Mouse (Mus musculus) neural tube, embryonic 14.5 days (tissue): Measurements from ENCODE around the gene Abr. TPM values are rescaled to one million over a fixed set of nuclear protein-coding genes. Genes with fewer than 3 reads are reported as not detected.

ENCODE experiments used
- ATAC-seq: fragments of 200-750 bp; cut with Nextera tagmentation; 2 replicates; pipeline ENCODE4 v1.8.0; 2017; ENCODE audit warnings: low read depth, mild to moderate bottlenecking, moderate TSS enrichment, moderate library complexity
- H3K27ac ChIP-seq: fragments of 300-500 bp; sonication (generic); 2 replicates; pipeline ENCODE4 v1.5.1; 2014; ENCODE audit warnings: low read depth, mild to moderate bottlenecking, control low read depth, low read length, moderate library complexity, mixed read lengths
- H3K27me3 ChIP-seq: fragments of 300-500 bp; sonication (generic); 2 replicates; pipeline ENCODE4 v1.6.1; 2014; ENCODE audit warnings: low read length; ENCODE audit not compliant: control insufficient read depth, insufficient read depth
- H3K36me3 ChIP-seq: fragments of 300-500 bp; sonication (generic); 2 replicates; pipeline ENCODE4 v1.6.1; 2014; ENCODE audit warnings: low read length, mixed read lengths; ENCODE audit not compliant: control insufficient read depth, insufficient read depth
- H3K4me1 ChIP-seq: fragments of 300-500 bp; sonication (generic); 2 replicates; pipeline ENCODE4 v1.6.1; 2014; ENCODE audit warnings: low read length; ENCODE audit not compliant: control insufficient read depth, insufficient read depth
- H3K4me2 ChIP-seq: fragments of 300-500 bp; sonication (generic); 2 replicates; pipeline ENCODE4 v1.6.1; 2014; ENCODE audit warnings: mild to moderate bottlenecking, low read depth, low read length, control low read depth
- H3K4me3 ChIP-seq: fragments of 300-500 bp; sonication (generic); 2 replicates; pipeline ENCODE4 v1.5.1; 2014; ENCODE audit warnings: low read depth, low read length, control low read depth, mixed read lengths
- H3K9ac ChIP-seq: fragments of 300-500 bp; sonication (generic); replicated peaks from 2 replicates; pipeline ENCODE4 v1.6.1; 2014; ENCODE audit warnings: low read depth, mild to moderate bottlenecking, control low read depth, low read length, mixed read lengths
- H3K9me3 ChIP-seq: fragments of 300-500 bp; sonication (generic); 2 replicates; pipeline ENCODE4 v1.6.1; 2016; ENCODE audit warnings: low read length; ENCODE audit not compliant: control insufficient read depth
- WGBS: fragments of 180-500 bp; shearing (Covaris S2); extraction: QIAGEN DNeasy Blood & Tissue Kit; methylation state at CpG from one replicate; pipeline ENCODE4 v1.1.7; 2014; 5-methylcytosine and 5-hydroxymethylcytosine counted together
- polyA plus RNA-seq: library from polyadenylated mRNA; unstranded; fragments of >200 nt; fragmentation: Nextera tagmentation; extraction: Ambion mirVana; gene quantifications from 2 replicates; pipeline ENCODE4 v1.2.1, GENCODE M21; 2014

The Abr gene
- polyA plus RNA-seq, 1 experiment from 2014 or later = 99.2 TPM

GRCm38 (mm10) chr11:76650862-76651560 is 28.9 kb upstream of the Abr start:
- Histone ChIP-seq H3K9ac (no peak overlapping the region), H3K4me3 (no peak overlapping the region), H3K4me2 (no peak overlapping the region), H3K9me3 (no peaks in the 10 kb centered on the region), H3K27me3 (no peaks in the 10 kb centered on the region), H3K27ac (no peak overlapping the region), H3K4me1 (peaks cover 9% of the 10 kb centered on the region; the same call in 1 of the 2 replicates), H3K36me3 (no peaks in the 10 kb centered on the region)
- ATAC-seq = no peak
- WGBS = 48% methylated on average over 13 of the region's 14 CpGs

GRCm38 (mm10) chr11:76647500-76647899 is 25.4 kb upstream of the Abr start:
- WGBS = 4% methylated on average over 9 of the region's 9 CpGs
- peak; percentile 28 for ATAC-seq
- Histone ChIP-seq H3K27me3 (no peaks in the 10 kb centered on the region), H3K4me1 (peaks cover 19% of the 10 kb centered on the region), H3K9ac (0 out of 2 replicates have a peak overlapping the region, but pooled peaks have one; percentile 2), H3K4me2 (peak overlapping the region; percentile 31), H3K9me3 (no peaks in the 10 kb centered on the region), H3K36me3 (no peaks in the 10 kb centered on the region), H3K27ac (peak overlapping the region; percentile 63), H3K4me3 (0 out of 2 replicates have a peak overlapping the region, but pooled peaks have one; percentile 6)

DNA sequence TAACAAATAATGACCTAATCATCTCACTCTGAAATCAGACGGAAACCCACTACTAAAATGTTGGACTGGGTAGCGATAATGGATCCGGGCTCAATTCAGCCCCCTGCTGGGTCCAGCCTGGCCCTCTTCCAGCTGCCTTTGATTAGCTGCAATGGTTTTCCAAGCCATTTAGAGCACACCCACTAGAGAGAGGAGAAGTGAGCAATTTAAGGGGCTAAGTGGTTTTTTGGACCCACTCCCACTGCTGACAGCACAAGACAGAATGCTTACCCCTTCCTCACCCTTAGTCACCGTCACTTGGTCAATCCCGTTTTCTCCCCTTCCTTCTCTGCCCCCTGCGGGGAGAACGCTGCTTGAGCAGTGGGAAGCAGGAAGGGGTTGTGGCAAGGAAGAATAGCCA is 24.9 kb upstream of the Abr start:
- H3K9me3 ChIP-seq = no peaks in the 10 kb centered on the region
- peak overlapping the region; percentile 31 for H3K4me2 ChIP-seq
- peak overlapping the region; percentile 63 for H3K27ac ChIP-seq
- H3K9ac ChIP-seq = no peak overlapping the region
- 0 out of 2 replicates have a peak overlapping the region, but pooled peaks have one; percentile 6 for H3K4me3 ChIP-seq
- 0% methylated on average over 7 of the region's 7 CpGs for WGBS
- peak; percentile 79 for ATAC-seq
- H3K36me3 ChIP-seq = no peaks in the 10 kb centered on the region
- no peaks in the 10 kb centered on the region for H3K27me3 ChIP-seq
- peaks cover 19% of the 10 kb centered on the region for H3K4me1 ChIP-seq

DNA sequence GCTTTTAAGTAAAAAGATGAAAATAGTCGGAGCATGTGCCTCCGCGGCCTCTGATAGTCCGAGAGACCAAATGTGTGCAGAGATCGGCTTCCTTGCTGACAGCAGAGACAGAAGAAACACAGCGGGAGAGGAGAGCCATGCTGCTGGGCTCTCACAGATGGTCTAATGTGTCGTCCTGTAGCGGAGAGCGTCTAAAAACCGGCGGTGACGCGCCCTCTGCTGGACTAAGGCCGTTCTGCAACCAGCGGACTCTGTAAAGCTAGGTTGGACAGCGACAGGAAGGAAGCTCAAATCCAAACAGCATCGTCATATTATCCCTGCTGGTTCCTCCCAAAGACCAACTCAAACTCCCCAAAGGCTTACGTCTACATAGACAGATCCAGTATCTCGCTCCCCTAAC is 23.8 kb upstream of the Abr start:
- WGBS = under 1% methylated on average over 19 of the region's 19 CpGs
- Histone ChIP-seq H3K9ac (peak overlapping the region; percentile 32; the same call in 1 of the 2 replicates), H3K27me3 (no peaks in the 10 kb centered on the region), H3K27ac (no peak overlapping the region), H3K36me3 (no peaks in the 10 kb centered on the region), H3K4me3 (0 out of 2 replicates have a peak overlapping the region, but pooled peaks have one; percentile 16), H3K4me2 (peak overlapping the region; percentile 54), H3K4me1 (peaks cover 19% of the 10 kb centered on the region), H3K9me3 (no peaks in the 10 kb centered on the region)
- peak; percentile 73 for ATAC-seq

GRCm38 (mm10) chr11:76645036-76645435 is 22.9 kb upstream of the Abr start:
- no peaks in the 10 kb centered on the region for H3K9me3 ChIP-seq
- ATAC-seq = no peak
- H3K27ac ChIP-seq = peak overlapping the region; percentile 60
- H3K27me3 ChIP-seq = no peaks in the 10 kb centered on the region
- 72% methylated on average over 9 of the region's 9 CpGs for WGBS
- no peaks in the 10 kb centered on the region for H3K36me3 ChIP-seq
- peaks cover 19% of the 10 kb centered on the region for H3K4me1 ChIP-seq
- H3K4me2 ChIP-seq = no peak overlapping the region
- H3K4me3 ChIP-seq = no peak overlapping the region
- no peak overlapping the region for H3K9ac ChIP-seq

DNA sequence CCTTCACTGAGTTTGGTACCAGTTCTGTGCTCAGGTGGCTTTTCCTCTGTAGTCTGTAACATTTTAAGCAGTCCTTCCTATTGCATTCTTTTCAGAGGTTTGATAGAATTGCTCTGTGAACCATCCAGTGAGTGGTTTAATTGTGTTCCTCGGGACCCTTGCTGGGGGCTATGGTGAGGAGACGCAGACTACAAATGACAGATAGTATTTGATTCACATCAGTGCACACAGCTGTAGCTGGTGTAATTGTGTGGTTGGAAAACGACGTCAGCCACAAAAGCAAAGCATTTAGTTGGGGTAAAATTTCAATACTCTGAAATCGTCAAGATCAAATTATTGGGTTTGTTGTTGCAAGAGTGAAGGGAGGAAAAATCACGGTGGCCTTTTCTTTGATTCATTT is 22.1 kb upstream of the Abr start:
- H3K4me2 ChIP-seq = no peak overlapping the region
- no peak for ATAC-seq
- no peak overlapping the region for H3K9ac ChIP-seq
- WGBS = 34% methylated on average over 6 of the region's 6 CpGs
- no peaks in the 10 kb centered on the region for H3K9me3 ChIP-seq
- H3K4me3 ChIP-seq = no peak overlapping the region
- H3K27me3 ChIP-seq = no peaks in the 10 kb centered on the region
- H3K27ac ChIP-seq = peak overlapping the region; percentile 60
- no peaks in the 10 kb centered on the region for H3K36me3 ChIP-seq
- H3K4me1 ChIP-seq = peaks cover 22% of the 10 kb centered on the region

- ATAC-seq = no peak
- no peaks in the 10 kb centered on the region for H3K27me3 ChIP-seq
- H3K4me3 ChIP-seq = no peak overlapping the region
- no peaks in the 10 kb centered on the region for H3K36me3 ChIP-seq
- no peaks in the 10 kb centered on the region for H3K9me3 ChIP-seq
- no peak overlapping the region for H3K4me2 ChIP-seq
- no peak overlapping the region for H3K9ac ChIP-seq
- 67% methylated on average over 4 of the region's 4 CpGs for WGBS
- no peak overlapping the region for H3K27ac ChIP-seq
- peaks cover 7% of the 10 kb centered on the region; the same call in 1 of the 2 replicates for H3K4me1 ChIP-seq
Observed at GRCm38 (mm10) chr11:76640231-76640630, 18.1 kb upstream of the Abr start.

DNA sequence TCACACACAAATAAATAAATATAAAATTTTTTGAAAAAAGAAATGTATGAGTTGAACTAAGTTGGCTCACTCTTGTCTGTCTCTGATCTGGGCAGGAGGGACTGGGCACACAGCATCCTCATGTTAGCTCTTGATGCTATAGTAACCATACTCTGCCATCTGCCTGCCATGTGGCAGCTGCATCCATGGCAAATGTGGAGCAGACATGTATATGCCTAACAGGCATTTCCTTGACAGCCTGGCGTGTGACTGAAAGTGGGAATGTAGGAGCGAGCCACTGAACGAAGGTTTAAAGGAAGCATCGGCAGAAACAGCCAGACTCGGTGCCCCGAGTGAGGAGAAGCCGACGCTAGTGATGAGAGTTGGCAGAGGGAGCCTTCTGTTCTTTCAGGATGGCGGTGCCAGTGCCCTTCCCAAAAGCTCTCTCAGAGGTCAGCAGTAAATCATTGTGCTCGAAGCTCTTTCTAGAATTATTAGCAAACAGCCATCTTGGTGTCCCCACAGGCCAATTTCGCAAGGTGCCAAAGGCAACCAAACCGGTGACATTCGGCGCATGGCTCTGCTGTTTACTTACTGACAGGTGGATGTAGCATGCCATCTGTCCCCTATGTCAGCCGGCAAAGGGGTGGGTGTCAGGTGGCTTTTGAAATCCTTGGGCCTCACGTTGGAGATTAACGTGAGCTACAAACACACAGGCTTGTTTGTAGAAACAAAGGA is 17.3 kb upstream of the Abr start:
- no peaks in the 10 kb centered on the region for H3K27me3 ChIP-seq
- no peak overlapping the region for H3K4me2 ChIP-seq
- no peaks in the 10 kb centered on the region for H3K9me3 ChIP-seq
- H3K9ac ChIP-seq = no peak overlapping the region
- no peaks in the 10 kb centered on the region for H3K36me3 ChIP-seq
- H3K27ac ChIP-seq = peak overlapping the region; percentile 12; the same call in 1 of the 2 replicates
- no peak overlapping the region for H3K4me3 ChIP-seq
- 0 out of 2 replicates have a peak, but pooled peaks cover 4% of the 10 kb centered on the region for H3K4me1 ChIP-seq
- no peak for ATAC-seq
- WGBS = 38% methylated on average over 17 of the region's 17 CpGs

DNA sequence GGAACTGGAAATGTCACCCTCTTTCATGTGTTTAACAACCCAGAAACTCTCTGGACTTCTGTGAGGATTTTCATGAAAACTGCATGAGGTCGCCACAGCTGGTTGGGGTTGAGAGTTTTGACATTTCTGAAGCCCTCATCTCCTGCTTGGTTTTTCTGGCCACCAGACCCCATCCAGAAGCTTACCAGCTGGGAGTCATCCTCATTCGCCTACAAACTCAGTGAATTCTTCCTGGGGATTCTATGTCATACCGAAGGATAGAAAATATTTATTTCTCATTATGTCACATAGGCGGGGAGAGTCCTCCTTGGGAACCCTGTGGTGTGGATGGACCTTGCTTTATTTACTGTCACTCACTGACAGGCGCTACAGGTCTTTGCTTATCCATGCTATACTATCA is 8.4 kb upstream of the Abr start:
- H3K4me1 ChIP-seq = no peaks in the 10 kb centered on the region
- H3K36me3 ChIP-seq = no peaks in the 10 kb centered on the region
- no peaks in the 10 kb centered on the region for H3K9me3 ChIP-seq
- H3K4me2 ChIP-seq = no peak overlapping the region
- WGBS = 83% methylated on average over 5 of the region's 5 CpGs
- no peak for ATAC-seq
- H3K27ac ChIP-seq = no peak overlapping the region
- H3K9ac ChIP-seq = no peak overlapping the region
- no peaks in the 10 kb centered on the region for H3K27me3 ChIP-seq
- no peak overlapping the region for H3K4me3 ChIP-seq
